Mouse (Mus musculus): ENCODE data around the gene Parp11. TPM values are rescaled to one million over a fixed set of nuclear protein-coding genes. Genes with fewer than 3 reads are reported as not detected.
A peak's percentile ranks its signal among the peaks of the same experiment; 100 is the strongest.
"Not testable (repeated sequence)": the region's sequence is repeated elsewhere in the genome, so short reads cannot be mapped to it uniquely, and the experiment has no call there.

The Parp11 gene
- polyA plus RNA-seq, 1 experiment from 2014 or later, result 38.8 TPM

GRCm38 (mm10) chr6:127475231-127475630 lies 28.6 kb downstream of the Parp11 start:
- WGBS, result 29% methylated on average over 3 of the region's 3 CpGs
- Histone ChIP-seq H3K27me3 (ENCODE audit: poor library complexity, severe bottlenecking) (no peaks in the 10 kb centered on the region), H3K4me3 (no peak overlapping the region), H3K27ac (no peak overlapping the region), H3K9me3 (no peaks in the 10 kb centered on the region), H3K36me3 (replicated peaks) (peaks cover 56% of the 10 kb centered on the region), H3K4me1 (peaks cover 17% of the 10 kb centered on the region)
- DNase-seq (ENCODE audit: extremely low spot score, low spot score), result no peak

GRCm38 (mm10) chr6:127491046-127491445 lies 44.4 kb downstream of the Parp11 start:
- H3K27me3 ChIP-seq (ENCODE audit: poor library complexity, severe bottlenecking), result no peaks in the 10 kb centered on the region
- H3K4me3 ChIP-seq, result no peak overlapping the region
- 91% methylated on average over 6 of the region's 6 CpGs for WGBS
- DNase-seq (ENCODE audit: extremely low spot score, low spot score), result no peak
- H3K4me1 ChIP-seq, result peaks cover 21% of the 10 kb centered on the region
- H3K27ac ChIP-seq, result no peak overlapping the region
- peaks cover 4% of the 10 kb centered on the region; the same call in 1 of the 2 replicates for H3K9me3 ChIP-seq
- H3K36me3 ChIP-seq (replicated peaks), result peaks cover 35% of the 10 kb centered on the region

GRCm38 (mm10) chr6:127492561-127492960 lies 45.9 kb downstream of the Parp11 start:
- 83% methylated on average over 4 of the region's 4 CpGs for WGBS
- Histone ChIP-seq H3K4me1 (peaks cover 36% of the 10 kb centered on the region), H3K36me3 (replicated peaks) (peaks cover 25% of the 10 kb centered on the region), H3K27me3 (ENCODE audit: poor library complexity, severe bottlenecking) (no peaks in the 10 kb centered on the region), H3K4me3 (no peak overlapping the region), H3K27ac (no peak overlapping the region), H3K9me3 (no peaks in the 10 kb centered on the region)
- DNase-seq (ENCODE audit: extremely low spot score, low spot score), result no peak

- H3K4me1 ChIP-seq, result peaks cover 36% of the 10 kb centered on the region
- no peak overlapping the region for H3K4me3 ChIP-seq
- H3K9me3 ChIP-seq, result no peaks in the 10 kb centered on the region
- no peak for DNase-seq (ENCODE audit: extremely low spot score, low spot score)
- H3K27ac ChIP-seq, result no peak overlapping the region
- H3K27me3 ChIP-seq (ENCODE audit: poor library complexity, severe bottlenecking), result no peaks in the 10 kb centered on the region
- peaks cover 25% of the 10 kb centered on the region for H3K36me3 ChIP-seq (replicated peaks)
- WGBS, result 76% methylated on average over 13 of the region's 13 CpGs
Measured at GRCm38 (mm10) chr6:127493750-127494149, 47.1 kb downstream of the Parp11 start.

GRCm38 (mm10) chr6:127494357-127494756 lies 47.7 kb downstream of the Parp11 start:
- no peak overlapping the region for H3K4me3 ChIP-seq
- peaks cover 36% of the 10 kb centered on the region for H3K4me1 ChIP-seq
- H3K36me3 ChIP-seq (replicated peaks), result peaks cover 25% of the 10 kb centered on the region
- no peaks in the 10 kb centered on the region for H3K9me3 ChIP-seq
- DNase-seq (ENCODE audit: extremely low spot score, low spot score), result no peak
- H3K27ac ChIP-seq, result no peak overlapping the region
- 91% methylated on average over 9 of the region's 9 CpGs for WGBS
- no peaks in the 10 kb centered on the region for H3K27me3 ChIP-seq (ENCODE audit: poor library complexity, severe bottlenecking)

GRCm38 (mm10) chr6:127495251-127495650 lies 48.6 kb downstream of the Parp11 start:
- 85% methylated on average over 2 of the region's 2 CpGs for WGBS
- H3K27ac ChIP-seq, result peak overlapping the region; percentile 48; the same call in 1 of the 2 replicates
- peaks cover 41% of the 10 kb centered on the region for H3K4me1 ChIP-seq
- no peak for DNase-seq (ENCODE audit: extremely low spot score, low spot score)
- no peaks in the 10 kb centered on the region for H3K27me3 ChIP-seq (ENCODE audit: poor library complexity, severe bottlenecking)
- no peak overlapping the region for H3K4me3 ChIP-seq
- no peaks in the 10 kb centered on the region for H3K9me3 ChIP-seq
- H3K36me3 ChIP-seq (replicated peaks), result peaks cover 20% of the 10 kb centered on the region

DNA sequence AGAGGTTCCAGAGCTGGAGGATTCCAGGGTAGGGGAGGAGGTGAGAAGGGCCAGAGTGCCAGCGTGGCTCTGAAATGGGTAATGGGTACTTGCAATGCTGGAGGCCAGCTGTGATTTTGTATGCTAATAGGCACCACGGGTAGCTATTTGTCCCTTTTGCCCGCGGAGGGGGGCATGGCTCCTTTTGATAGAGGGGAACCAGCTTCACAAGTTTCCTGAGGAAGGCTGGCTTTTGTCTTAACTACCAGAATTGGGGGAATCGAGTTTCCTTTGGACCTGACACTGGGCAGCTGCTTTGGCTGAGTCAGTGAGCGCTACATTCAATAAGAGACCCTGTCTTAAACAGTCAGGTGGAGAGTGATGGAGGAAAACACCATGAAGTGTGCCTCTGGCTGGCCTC lies 49.2 kb downstream of the Parp11 start:
- Histone ChIP-seq H3K9me3 (no peaks in the 10 kb centered on the region), H3K27me3 (ENCODE audit: poor library complexity, severe bottlenecking) (no peaks in the 10 kb centered on the region), H3K4me1 (peaks cover 42% of the 10 kb centered on the region), H3K4me3 (no peak overlapping the region), H3K27ac (peak overlapping the region; percentile 48; the same call in 1 of the 2 replicates), H3K36me3 (replicated peaks) (peaks cover 15% of the 10 kb centered on the region)
- 7% methylated on average over 6 of the region's 6 CpGs for WGBS
- DNase-seq (ENCODE audit: extremely low spot score, low spot score), result no peak

DNA sequence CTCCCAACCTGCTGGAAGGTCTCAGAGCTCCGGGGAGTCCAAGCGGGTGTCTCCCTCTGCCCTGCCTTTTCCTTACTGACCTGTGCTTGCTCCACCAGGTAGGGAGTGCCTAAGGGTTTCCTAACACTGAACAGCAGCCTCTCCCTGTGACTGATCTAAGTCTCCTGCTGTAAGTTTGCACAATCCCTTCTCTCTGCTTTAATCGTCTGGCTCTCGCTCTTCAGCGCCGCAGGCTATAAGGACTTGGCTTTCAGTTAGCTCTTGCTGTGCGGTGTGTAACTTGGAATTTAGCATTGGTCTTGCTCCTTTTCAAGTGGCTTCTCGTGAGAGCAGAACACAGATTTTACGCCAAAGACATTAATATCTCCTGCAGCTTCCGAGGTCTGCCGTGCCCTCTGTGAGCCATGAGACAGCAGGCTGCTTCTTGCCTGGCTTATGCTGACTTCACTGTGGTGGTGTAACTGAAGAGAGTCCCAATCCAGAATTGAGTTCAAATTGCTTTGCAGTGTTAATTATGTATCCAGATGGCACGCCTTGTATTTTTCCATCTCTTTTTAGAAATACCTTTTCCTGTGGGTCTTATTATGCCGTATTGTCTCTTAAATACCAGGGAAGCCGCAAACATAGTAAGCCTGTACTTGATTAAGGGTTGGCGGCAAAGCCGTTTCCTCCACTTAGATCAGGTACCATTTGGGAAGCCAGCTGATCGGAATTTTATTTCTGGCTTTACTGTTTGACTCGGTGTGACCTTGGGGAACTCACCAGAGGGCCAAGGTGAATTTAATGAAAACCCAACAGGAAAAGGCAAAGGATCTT lies 50.4 kb downstream of the Parp11 start:
- Histone ChIP-seq H3K9me3 (no peaks in the 10 kb centered on the region), H3K4me1 (peaks cover 42% of the 10 kb centered on the region), H3K4me3 (no peak overlapping the region), H3K27me3 (ENCODE audit: poor library complexity, severe bottlenecking) (no peaks in the 10 kb centered on the region), H3K27ac (0 out of 2 replicates have a peak overlapping the region, but pooled peaks have one; percentile 20), H3K36me3 (replicated peaks) (peaks cover 5% of the 10 kb centered on the region; the same call in 1 of the 2 replicates)
- DNase-seq (ENCODE audit: extremely low spot score, low spot score), result no peak
- 77% methylated on average over 18 of the region's 18 CpGs for WGBS

DNA sequence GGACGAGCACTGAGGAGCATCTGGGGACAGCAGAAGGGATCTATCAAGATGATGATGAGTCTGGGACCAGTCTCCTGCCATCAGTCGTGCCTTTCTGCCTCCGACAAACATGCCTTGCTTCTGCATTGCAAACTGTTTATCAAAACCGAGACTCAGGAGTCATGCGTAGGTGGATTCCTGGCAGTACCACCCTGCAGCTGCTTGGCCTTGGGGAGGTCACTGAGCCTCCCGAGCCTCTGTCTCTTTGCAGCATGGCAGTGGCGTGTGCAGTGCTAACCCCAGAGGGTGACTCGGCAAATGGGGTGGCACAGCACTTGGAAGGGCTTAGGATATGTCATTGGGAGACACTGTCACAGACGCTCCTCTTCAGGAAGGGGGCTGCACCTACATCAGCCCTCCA lies 53.5 kb downstream of the Parp11 start:
- 76% methylated on average over 9 of the region's 9 CpGs for WGBS

GRCm38 (mm10) chr6:127500806-127501205 lies 54.2 kb downstream of the Parp11 start:
- 93% methylated on average over 3 of the region's 3 CpGs for WGBS
- H3K4me3 ChIP-seq, result no peak overlapping the region
- H3K27me3 ChIP-seq (ENCODE audit: poor library complexity, severe bottlenecking), result no peaks in the 10 kb centered on the region
- H3K4me1 ChIP-seq, result peaks cover 23% of the 10 kb centered on the region
- no peak for DNase-seq (ENCODE audit: extremely low spot score, low spot score)
- no peaks in the 10 kb centered on the region for H3K36me3 ChIP-seq (replicated peaks)
- no peak overlapping the region for H3K27ac ChIP-seq
- H3K9me3 ChIP-seq, result no peaks in the 10 kb centered on the region

More for the DNA sequence above, 53.5 kb downstream of the Parp11 start:
- H3K4me3 ChIP-seq, result no peak overlapping the region
- no peak overlapping the region for H3K27ac ChIP-seq
- H3K27me3 ChIP-seq (ENCODE audit: poor library complexity, severe bottlenecking), result no peaks in the 10 kb centered on the region
- no peaks in the 10 kb centered on the region for H3K36me3 ChIP-seq (replicated peaks)
- no peak for DNase-seq (ENCODE audit: extremely low spot score, low spot score)
- peaks cover 30% of the 10 kb centered on the region for H3K4me1 ChIP-seq
- H3K9me3 ChIP-seq, result no peaks in the 10 kb centered on the region

- WGBS, result 68% methylated on average over 3 of the region's 3 CpGs
- H3K4me1 ChIP-seq, result peaks cover 6% of the 10 kb centered on the region; the same call in 1 of the 2 replicates
- no peak for DNase-seq (ENCODE audit: extremely low spot score, low spot score)
Measured at GRCm38 (mm10) chr6:127502530-127502929, 55.9 kb downstream of the Parp11 start.

DNA sequence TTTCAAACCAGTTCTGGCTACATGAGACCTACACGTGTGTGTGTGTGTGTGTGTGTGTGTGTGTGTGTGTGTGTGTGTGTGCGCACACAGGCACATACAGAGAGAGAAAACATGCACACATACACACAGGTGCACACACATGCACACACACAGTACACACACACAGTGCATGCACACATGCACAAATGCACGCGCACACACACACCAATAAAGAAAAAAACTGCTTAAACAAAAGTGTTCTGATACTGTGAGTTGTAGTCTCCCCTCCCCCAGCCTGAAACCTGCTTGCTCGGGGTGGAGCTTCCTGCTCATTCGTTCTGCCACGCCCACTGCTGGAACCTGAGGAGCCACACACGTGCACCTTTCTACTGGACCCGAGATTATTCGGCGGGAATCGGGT lies 67.1 kb downstream of the Parp11 start:
- H3K27me3 ChIP-seq (ENCODE audit: poor library complexity, severe bottlenecking); H3K4me3 ChIP-seq; DNase-seq (ENCODE audit: extremely low spot score, low spot score); H3K4me1 ChIP-seq; H3K36me3 ChIP-seq (replicated peaks); H3K9me3 ChIP-seq; H3K27ac ChIP-seq: not testable (repeated sequence)
- WGBS, result 91% methylated on average over 7 of the region's 12 CpGs

More at GRCm38 (mm10) chr6:127502530-127502929, 55.9 kb downstream of the Parp11 start:
- Histone ChIP-seq H3K27ac (no peak overlapping the region), H3K4me3 (no peak overlapping the region), H3K36me3 (replicated peaks) (no peaks in the 10 kb centered on the region), H3K27me3 (ENCODE audit: poor library complexity, severe bottlenecking) (no peaks in the 10 kb centered on the region), H3K9me3 (no peaks in the 10 kb centered on the region)

GRCm38 (mm10) chr6:127521176-127521575 lies 74.5 kb downstream of the Parp11 start:
- H3K9me3 ChIP-seq, result no peaks in the 10 kb centered on the region
- H3K27ac ChIP-seq, result no peak overlapping the region
- H3K36me3 ChIP-seq (replicated peaks), result no peaks in the 10 kb centered on the region
- H3K4me3 ChIP-seq, result no peak overlapping the region
- WGBS, result 82% methylated on average over 8 of the region's 8 CpGs
- no peaks in the 10 kb centered on the region for H3K4me1 ChIP-seq
- H3K27me3 ChIP-seq (ENCODE audit: poor library complexity, severe bottlenecking), result no peaks in the 10 kb centered on the region
- no peak for DNase-seq (ENCODE audit: extremely low spot score, low spot score)
